23 mouse cellular contexts compared by ENCODE assay signal in genomic region chr7:51140796-51141195, GRCm38 (mm10).
"Had no signal": no experiment of that assay in that cellular context is flagged by ENCODE, and none has a peak within 500 bp of the region (broad histone marks: within the 10 kb centered on the region; RNA-seq: fewer than 3 reads in every experiment).

No protein-coding gene starts in this region.

- H3K4me1 ChIP-seq: heart, embryonic 13.5 days; heart, embryonic 15.5 days; hindbrain, embryonic 13.5 days; hindbrain, embryonic 15.5 days; limb, embryonic 13.5 days; limb, embryonic 15.5 days; liver, embryonic 12.5 days had no signal

- H3K9ac ChIP-seq: forebrain, postnatal 0 days; heart, embryonic 13.5 days; heart, embryonic 15.5 days; hindbrain, embryonic 13.5 days; hindbrain, embryonic 15.5 days; limb, embryonic 13.5 days; limb, embryonic 15.5 days; liver, embryonic 12.5 days; liver, embryonic 14.5 days had no signal

- H3K36me3 ChIP-seq: heart, embryonic 13.5 days; heart, embryonic 15.5 days; hindbrain, embryonic 13.5 days; hindbrain, embryonic 15.5 days; limb, embryonic 13.5 days; limb, embryonic 15.5 days; liver, embryonic 12.5 days had no signal

- H3K27ac ChIP-seq: heart, adult 2 months; heart, embryonic 13.5 days; heart, embryonic 15.5 days; hindbrain, embryonic 13.5 days; hindbrain, embryonic 15.5 days; hindbrain, postnatal 0 days; kidney, postnatal 0 days; limb, embryonic 13.5 days; limb, embryonic 15.5 days; liver, embryonic 12.5 days; liver, embryonic 14.5 days had no signal

- H3K4me3 ChIP-seq: heart, adult 2 months; heart, embryonic 13.5 days; heart, embryonic 15.5 days; hindbrain, embryonic 13.5 days; hindbrain, embryonic 15.5 days; limb, embryonic 13.5 days; limb, embryonic 15.5 days; liver, embryonic 12.5 days had no signal

- H3K9me3 ChIP-seq: heart, embryonic 13.5 days; heart, embryonic 15.5 days; hindbrain, embryonic 13.5 days; hindbrain, embryonic 15.5 days; limb, embryonic 13.5 days; limb, embryonic 15.5 days; liver, embryonic 12.5 days had no signal

- DNase-seq: forebrain, postnatal 0 days; gastrocnemius, postnatal 14 days; gastrocnemius, postnatal 36 days; heart, adult 11 months; heart, adult 2 months; heart, postnatal 14 days; heart, postnatal 36 days; layer of hippocampus, adult 9-11 months; layer of hippocampus, postnatal 36 days; left cerebral cortex, postnatal 4 days; lung, adult 18-20 months had no signal

- H3K4me2 ChIP-seq: heart, embryonic 11.5 days; heart, embryonic 13.5 days; heart, embryonic 15.5 days; hindbrain, embryonic 13.5 days; hindbrain, embryonic 15.5 days; limb, embryonic 13.5 days; limb, embryonic 15.5 days; liver, embryonic 12.5 days had no signal

- H3K27me3 ChIP-seq: heart, embryonic 13.5 days; heart, embryonic 15.5 days; hindbrain, embryonic 13.5 days; hindbrain, embryonic 15.5 days; limb, embryonic 13.5 days; limb, embryonic 15.5 days; liver, embryonic 12.5 days had no signal

- ATAC-seq: forebrain, postnatal 0 days; hindbrain, postnatal 0 days; intestine, embryonic 16.5 days; liver, embryonic 12.5 days had no signal
